Mouse (Mus musculus): ENCODE results near the gene R3hdm1.

R3hdm1 gene

DNA sequence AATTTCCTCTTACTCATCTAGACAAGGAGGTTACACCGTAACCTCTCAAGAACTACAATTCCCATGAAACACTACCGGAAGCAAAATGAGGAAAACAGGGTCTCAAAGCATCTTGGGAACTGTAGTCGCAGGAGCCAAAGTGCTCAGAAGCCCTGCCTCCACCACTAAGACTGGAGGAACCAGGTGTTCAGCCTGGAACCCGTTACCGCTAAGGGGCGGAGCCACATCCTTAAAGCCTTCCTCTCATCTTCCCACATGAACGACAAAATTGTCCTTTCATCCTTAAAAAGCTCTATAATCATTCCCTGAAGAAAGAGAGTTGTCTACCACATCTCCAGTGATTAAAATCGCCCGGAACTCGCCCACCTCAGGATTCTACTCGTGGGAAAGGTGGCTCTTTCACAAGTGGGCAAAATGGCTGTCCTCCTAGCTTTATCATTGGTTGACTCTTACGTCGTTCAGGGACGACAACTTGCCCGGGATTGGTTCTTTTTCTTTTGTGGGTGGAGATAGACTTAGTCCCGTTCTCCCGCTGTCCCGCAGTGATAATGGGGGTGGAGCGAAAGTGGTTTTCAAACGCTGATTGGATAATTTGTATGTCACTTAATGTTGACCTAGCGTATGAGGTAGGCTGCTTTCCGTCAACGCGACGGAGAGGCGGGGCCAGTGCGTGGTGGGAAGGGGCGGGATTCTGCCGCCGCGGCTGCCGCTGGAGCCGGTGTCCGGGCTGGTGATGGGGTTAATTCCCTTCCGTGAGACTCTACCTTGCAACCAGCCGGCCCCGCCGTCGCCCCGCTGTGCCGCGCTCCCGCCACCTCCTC, at the start of gene R3hdm1, which contains the start of gene Zranb3:
TSS of gene R3hdm1 (plus strand) at position 661 of the 821 bp plus-strand sequence.
TSS of gene Zranb3 (minus strand) at position 407 of the 821 bp plus-strand sequence.
- DNase-seq (ENCODE audit: low read depth), result peak; percentile 99

DNA sequence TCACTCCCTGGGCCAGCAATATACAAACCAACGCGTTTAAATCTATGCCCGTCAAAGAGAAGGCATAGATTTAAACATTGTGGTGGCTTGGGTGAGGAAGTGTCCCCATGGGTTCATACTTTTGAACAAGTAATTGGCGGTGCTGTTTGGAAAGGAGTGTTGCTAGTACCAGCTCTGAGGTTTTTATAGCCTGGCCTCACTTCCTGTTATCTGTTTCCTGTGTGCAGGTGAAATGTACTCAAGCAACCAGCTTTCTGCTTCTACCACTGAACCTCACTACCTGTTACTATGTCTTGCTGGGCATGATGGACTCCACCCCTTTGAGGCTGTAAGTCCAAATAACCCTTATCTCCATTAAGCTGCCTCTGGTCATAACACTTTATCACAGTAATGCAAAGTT, 45.8 kb upstream of the R3hdm1 start:
- no peak for DNase-seq (ENCODE audit: low read depth)

DNA sequence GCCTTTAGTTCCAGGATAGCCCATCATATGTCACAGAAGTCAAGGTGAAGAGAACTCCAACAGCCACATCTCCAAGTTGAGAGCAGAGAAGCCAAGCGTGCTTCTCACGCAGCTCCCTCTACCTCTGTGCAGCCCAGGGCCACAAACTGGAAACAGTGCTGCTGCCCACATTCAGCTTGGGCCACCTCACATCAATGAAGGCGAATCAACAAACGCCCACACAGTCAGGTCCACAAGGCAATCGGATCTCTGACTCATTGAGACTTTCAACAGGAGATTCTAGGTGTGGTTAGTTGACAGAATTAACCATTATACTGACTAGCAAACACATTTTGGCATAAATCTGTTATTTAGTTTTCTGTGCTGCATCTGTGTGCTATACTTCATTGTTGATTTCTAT, 44.5 kb upstream of the R3hdm1 start:
- no peak for DNase-seq (ENCODE audit: low read depth)

DNA sequence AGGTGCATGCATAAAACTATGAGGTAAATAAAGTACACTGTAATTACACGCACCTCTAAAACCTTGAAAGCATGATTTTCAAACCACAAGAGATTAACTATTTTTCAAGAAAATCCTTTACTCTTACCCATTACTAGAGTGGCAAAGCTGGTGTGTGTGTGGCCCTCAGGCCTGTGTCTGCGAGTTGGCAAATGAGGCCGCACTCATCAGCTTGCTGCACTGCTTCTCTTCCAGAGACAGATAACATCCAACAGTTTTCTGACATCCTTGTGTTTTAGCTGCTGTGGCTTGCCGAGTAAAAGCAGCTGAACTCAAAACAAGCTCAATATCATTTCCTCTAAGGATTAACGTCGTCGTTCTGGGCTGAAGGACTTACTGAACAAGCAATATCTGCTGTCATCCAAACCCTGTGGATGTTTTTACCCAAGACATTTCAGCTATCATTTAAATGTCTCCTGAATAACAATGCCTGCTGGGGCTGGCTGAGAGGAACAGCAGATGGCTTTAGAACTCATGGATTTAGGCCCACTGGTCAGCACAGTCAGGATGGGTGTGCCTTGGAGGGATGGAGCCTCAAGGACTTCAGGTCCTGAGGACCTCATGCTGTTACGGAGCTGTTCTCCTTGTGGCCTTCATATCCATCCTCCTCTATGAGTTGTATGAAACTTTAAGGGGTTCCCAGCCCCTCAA, 42.3 kb upstream of the R3hdm1 start:
- no peak for DNase-seq (ENCODE audit: low read depth)

DNA sequence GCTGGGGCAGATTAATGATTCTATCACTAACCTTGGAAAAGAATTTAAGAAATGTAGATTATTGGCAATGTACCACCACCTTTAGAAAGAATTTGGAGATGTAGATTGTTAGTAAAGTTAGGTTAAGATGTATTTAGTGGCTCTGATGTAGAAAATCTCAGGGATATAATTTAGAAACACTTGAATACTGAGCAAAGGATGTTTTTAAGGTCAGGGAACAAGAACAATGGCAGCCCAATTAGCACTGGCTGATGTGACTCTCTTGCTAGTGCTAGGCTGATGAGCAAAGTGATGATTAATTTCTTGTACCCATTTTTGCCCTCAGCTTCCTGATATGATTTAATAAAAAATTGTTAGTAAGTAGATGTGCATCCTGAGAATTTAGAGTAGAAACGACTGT, 41.7 kb upstream of the R3hdm1 start:
- DNase-seq (ENCODE audit: low read depth), result no peak

DNA sequence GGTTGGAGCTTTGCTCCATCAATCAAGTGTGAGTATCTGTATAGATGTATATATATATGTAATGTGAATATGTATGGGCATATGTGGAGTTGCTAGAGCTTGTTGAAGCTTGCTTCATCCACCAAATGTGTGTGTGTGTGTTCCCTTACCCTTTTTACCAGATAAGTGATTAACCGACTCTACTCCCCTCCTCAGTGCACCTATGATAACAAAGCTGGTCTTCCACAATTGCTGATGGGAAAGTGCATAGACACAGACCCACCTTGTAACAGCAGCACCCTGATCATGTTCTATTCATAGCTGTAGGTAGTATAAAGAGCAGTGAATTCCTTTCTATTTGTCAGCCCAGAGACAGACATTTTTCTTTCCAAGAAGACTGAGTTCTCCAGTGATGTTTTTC, 40.9 kb upstream of the R3hdm1 start:
- DNase-seq (ENCODE audit: low read depth), result no peak

DNA sequence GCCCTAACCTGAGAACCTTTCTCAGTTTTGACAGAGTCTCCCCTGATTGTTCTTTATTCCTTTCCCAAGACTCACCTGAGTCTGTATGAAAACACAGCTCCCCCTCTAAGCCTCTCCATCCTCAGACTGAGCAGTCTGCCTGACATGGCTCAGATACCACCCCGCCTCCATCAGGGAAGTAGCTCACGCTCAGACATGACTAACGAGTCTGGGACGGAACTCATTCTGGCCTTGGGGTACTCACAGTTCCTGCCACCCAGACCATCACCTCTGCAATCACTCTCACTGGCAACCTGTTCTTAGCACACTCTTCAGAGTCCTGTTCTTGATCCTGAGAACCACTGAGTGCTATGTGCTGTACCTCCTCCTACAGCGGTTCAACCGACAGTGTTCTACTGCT, 38.4 kb upstream of the R3hdm1 start:
- DNase-seq (ENCODE audit: low read depth), result no peak

DNA sequence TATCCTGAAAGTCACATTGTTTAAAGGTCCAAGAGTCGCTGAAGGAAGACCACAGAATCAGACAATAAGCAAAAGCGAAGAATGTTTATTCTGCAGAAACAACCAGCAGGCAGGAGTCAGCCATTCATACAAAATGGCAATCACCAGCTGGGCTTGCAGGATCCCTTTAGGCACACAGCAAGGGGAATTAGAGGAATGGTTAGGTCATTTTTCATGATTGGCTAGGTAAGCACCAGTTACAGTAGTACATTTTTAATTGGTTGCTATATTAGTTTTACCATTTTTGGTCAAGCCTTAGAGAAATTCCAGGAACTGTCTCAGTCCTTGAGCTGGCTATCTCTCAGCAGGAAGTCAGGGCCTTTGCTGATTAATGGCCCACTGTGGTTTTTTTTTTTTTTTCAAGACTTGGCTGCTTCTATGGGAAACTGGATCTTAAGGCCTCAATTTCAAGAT, 34.1 kb upstream of the R3hdm1 start:
- peak; percentile 50 for DNase-seq (ENCODE audit: low read depth)

DNA sequence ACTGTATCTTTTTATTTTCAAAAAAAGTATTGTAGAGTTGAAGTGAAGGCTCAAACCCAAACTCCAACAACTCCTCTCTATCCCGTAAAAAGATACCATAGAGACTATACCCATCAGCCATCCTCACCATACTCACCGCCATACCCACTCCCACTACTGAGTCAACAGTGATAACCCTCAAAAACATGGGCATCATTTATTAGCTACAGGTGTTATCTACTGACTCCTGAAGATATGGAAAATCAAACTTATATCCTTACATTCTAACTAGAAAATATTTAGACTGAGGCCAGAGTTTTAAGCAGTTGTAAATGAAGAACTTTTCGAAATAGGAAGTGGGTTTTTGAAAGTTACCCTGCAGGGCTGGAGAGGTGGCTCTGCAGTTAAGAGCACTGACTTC, 33.1 kb upstream of the R3hdm1 start:
- DNase-seq (ENCODE audit: low read depth), result no peak

DNA sequence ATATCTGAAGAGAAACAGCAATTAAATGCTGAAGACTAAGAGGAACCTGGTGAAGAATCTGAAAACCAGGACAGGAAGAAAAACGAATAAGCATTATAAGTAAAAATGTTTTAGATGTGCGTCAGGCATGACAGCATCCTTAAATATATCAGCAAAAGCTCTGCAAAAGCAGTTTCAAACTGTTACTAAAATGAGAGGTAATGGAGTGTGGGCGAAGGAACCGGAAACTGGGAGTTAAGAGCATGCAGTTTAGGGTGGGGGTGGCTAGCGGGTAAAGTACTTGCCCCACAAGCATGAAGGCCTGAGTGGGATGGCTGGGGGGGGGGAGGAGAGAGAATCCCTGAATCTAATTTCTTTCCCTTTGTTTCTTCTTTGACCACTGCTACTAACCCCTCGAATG, 30.1 kb upstream of the R3hdm1 start:
- DNase-seq (ENCODE audit: low read depth), result no peak

DNA sequence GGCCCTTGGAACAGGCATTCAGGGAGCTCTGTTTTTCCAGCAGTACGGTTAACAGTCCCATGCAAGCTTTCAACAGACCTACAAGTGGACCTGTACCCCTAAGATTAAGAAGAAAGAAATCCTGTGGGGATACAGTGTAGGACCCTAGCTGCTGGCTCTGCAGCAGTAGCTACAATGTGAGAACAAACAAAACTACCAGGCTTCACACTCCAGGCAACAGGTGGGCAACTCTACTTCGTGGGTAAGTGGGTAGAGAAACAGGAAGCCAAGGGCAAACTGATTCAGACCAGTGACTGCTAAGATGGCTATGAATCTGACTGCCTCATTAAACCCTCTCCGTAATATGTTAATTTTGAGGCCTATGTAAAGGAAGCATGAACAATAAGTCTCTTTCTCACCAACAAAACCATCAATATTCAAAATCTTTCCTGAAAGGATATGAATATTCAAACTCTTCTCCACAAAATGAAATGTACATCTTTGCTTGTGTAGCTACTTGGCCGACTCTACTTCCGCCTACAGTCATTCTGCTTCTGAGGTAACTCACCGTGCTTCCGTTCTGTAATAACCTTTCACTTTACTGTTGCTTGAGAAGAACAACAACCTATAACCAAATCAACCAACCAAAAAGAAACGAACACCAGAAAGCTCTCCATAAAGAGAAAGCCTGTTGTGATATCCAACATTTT, 26.2 kb upstream of the R3hdm1 start:
- DNase-seq (ENCODE audit: low read depth), result no peak

DNA sequence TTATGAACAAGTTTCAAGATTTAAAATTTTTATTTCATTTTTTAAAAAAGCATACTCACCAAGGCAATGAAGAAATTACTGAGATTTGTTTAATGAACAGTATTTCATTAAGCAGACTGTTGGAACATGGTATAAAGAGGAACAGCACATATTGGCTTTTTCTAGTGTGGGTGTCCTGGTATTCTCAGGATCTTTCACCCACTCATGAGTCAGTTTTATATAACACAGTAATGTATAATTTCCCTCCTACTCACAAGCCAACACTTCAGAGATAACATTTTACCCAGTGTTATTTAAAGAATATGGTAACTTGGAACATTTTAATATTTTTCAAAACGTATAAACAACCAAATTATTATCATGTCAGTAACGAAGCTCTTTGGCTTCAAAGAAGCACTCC, 25.3 kb upstream of the R3hdm1 start:
- no peak for DNase-seq (ENCODE audit: low read depth)

DNA sequence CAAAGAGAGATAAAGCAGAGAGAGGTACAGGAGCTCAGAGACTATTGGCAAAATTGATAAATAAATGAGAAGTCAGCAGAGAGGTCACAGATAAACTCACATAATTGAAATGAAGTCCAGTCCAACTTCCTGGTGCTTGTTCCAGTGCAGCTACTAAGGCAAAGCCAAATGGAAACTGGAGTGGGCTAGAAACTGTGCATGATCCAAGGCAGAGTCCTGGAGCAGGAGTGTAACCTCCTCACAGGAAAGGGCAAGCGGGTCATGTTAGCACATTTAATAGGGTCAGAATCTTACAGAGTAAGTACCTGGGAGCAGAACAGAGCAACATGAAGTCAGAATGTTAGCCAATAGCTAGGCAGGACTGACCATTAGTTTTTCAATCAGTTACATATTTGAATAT, 24.5 kb upstream of the R3hdm1 start:
- DNase-seq (ENCODE audit: low read depth), result no peak

DNA sequence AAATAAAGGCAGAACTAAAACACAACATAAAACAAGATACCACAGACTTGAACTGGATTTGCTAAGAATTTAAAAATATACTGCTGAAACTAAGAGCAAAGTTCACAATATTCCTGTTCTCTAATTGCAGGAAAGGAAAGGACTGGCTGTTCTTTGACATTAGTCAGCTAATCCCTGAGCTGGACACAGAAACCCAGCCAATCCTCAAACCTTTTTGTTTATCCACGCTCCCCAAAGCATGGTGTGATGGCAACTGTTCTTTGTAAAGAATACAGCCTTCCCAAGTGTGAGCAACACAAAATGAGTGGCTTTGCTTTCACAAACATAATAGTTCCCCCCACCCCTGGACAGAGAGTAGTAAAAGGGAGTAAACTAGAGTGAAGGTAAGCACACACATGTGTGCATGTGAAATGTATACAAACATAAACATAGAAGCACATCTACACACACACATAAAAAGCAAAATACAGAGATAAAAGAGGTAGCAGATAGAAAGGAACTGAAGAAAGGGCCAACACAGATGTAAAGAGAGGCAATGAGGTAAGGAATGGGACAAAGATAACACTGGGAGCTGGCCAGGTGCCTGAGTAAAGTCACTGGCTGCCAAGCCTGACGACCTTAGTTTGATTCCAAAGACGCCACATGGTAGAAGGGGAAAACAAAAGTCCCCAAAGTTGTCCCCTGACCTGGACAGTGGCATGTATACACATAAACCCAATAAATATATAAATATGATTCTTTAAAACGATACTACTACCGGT, 22.0 kb upstream of the R3hdm1 start:
- no peak for DNase-seq (ENCODE audit: low read depth)

DNA sequence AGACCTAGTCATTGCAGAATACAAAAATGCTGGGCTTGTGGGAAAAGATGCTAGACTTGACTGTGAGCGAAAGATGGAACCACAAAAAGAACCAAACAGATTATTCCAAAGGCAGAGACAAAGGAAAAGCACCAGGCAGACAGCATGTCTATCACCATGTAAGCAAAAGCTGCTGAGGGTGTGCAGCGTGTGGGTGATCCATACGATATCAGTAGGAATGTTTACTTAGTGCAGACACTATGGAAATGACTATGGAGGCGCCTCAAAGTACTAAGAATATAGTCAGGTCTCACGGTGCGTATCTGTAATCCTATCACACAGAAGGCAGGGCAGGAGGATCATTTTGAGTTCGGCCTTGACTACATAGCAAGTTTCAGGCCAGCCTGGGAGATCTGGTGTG, 21.2 kb upstream of the R3hdm1 start:
- no peak for DNase-seq (ENCODE audit: low read depth)

DNA sequence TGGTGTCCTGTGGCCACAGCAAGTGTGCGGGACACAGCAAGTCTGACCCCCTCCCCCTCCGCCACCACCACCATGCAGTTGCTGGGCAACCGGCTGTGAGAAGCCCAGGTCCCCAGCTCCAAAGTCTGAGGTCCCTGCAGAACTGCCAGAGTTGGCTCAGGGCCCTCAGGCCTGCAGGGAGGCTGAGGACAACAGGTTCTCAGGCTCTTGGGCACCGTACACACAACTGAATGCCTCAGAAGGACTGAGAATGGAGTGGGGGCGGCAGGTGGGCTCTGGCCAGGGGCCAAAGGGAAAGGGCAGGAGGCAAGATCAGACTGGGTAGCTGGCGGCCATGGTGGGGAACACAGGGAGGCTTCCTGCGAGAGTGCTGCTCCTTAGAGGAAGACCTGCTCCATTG, 20.3 kb upstream of the R3hdm1 start:
- DNase-seq (ENCODE audit: low read depth), result no peak

DNA sequence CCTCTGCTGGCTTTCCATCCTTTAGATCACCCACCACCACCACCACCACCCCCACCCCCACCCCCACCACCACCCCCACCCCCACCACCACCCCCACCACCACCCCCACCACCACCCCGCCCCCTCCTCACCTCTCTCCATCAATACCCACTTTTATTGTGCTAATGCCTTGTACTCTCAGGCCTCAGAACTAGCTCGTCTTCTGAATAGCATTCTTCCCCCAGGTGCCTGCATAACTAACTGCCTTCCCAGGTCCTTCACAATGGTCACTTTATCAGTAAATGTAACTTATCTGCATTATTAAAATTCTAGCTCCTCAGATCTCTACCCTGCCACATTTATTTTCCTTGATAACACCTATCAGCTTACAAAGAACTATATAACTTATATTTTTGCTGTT, 8.4 kb upstream of the R3hdm1 start:
- no peak for DNase-seq (ENCODE audit: low read depth)

DNA sequence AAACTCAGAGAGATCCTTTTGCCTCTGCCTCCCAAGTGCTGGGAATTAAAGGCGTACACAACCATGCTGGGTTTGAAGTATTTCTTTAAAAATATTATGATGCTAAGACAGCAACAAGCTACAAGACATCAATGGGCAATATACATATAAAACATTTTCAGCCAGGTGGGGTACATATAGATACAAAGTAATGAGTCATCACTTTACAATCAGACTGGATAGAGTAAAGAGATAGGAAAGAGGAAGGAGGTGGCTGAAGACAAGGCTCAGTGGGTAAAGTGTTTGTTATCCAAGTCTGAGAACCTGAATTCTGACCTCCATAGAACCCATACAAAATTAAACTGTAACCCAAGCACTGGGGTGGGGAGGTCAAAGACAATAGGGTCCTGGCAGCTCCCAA, 4.8 kb upstream of the R3hdm1 start:
- DNase-seq (ENCODE audit: low read depth), result no peak

DNA sequence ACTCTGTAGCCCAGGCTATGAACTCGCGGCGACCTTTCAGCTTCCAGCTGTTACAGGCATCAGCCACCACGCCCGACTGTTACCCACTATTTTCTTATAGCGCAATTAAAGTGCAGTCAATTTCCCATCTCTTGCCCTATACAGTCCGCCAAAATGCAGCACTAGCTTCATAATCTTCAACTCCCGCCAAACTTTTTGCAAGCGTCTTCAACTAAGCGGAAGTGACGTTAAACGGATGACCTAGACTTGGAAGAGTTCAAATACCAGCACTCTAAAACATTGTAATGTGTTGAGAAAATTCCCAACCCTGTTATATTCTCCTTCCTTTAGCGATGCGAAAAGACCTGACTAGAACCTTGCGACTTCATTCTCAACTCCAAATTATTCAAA, 855 bp upstream of the R3hdm1 start:
- DNase-seq (ENCODE audit: low read depth), result peak; percentile 85

DNA sequence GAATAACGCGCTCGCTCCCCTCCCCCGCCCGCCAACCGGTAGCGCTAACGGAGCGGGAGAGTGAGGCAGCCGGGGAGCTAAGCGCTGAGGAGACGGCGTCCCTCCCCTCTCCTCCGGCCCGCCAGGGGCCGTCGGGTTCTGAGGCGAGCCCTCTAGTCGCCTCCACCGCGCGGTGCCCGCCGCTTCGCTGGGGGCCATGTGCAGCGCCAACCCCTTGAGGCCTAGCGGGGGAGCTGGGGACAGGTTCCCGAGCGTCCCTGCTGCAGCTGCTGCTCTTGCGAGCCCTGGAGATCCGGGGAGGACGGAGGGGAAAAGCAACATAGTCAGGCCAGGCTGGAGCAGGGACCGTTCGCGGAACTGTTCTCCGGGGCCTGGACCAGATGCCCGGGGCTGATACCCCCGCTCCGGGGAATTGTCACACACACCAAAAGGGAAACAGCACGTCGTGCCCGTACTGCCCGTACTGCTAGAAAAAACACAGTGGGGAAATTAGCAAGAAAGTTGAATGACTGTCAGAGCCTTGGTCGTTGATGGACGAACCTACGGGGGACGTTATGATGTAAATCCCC, 503 bp downstream of the R3hdm1 start:
- DNase-seq (ENCODE audit: low read depth), result peak; percentile 39

DNA sequence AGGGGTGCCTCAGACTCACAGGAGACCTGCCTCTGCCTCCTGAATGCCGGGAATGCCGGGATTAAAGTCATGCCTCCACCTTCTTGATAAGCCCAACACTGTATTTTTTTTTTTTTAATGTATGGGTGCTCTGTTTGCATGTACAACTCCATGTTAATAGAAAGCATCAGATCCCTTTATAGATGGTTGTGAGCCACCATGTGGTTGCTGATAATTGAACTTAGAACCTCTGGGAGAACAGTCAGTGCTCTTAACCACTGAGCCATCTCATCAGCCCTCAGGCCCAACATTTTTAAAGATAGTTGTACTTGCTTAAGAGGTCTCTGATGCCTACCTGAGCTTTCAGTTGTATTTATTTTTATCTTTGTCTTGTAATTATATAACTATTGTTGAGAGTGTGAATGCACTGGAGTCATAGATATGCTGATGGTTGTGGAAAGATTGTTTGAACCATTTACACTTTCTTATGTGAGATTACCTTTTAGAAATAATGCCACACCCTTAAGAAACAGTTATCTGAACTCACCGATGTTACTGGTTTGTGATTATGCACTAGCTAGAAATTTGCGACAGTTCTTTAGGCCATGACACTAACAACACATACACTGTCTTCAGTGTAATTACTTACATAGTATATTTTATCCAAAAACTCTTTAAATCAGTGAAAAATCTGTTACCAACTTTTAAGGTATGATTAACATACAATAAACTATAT, 18.0 kb downstream of the R3hdm1 start:
- DNase-seq (ENCODE audit: low read depth), result peak; percentile 46
